Mouse (Mus musculus) urinary bladder, adult 18-20 months (tissue): ENCODE measurements at regions not wholly inside any gene's neighbourhood (a gene's known extent, or its start where the extent isn't known, plus 50 kb on each side); places are given as distances from the start of the nearest gene placed in this dataset.
A peak's percentile ranks its signal among the peaks of the same experiment; 100 is the strongest.

Experiments
- DNase-seq, 2 experiments: peaks; one replicate each; pipeline ENCODE4 v3.0.0; 2022; ENCODE audit warnings: low spot score in 2 of 2, mixed read lengths in 2 of 2

DNA sequence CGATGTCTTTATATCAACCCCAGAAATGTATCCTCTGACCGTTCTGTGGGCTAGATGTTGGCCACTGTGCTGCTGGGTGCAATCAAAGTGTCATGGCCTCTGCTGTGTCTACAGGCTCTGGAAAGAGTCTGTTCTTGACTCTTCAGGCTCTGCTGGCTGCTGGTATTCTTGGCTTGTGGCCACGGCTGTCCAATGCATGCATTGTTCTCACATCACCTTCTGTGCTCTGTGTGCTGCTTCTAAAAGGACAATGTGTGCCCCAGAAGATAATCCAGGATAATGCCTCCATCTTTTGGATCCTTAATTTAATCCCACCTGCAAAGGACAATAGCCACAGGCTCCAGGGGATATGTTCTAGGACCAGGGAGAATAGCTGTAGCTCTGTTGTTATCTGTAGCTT lies 77.5 kb upstream of the Dapl1 start:
- DNase-seq, result no peak

DNA sequence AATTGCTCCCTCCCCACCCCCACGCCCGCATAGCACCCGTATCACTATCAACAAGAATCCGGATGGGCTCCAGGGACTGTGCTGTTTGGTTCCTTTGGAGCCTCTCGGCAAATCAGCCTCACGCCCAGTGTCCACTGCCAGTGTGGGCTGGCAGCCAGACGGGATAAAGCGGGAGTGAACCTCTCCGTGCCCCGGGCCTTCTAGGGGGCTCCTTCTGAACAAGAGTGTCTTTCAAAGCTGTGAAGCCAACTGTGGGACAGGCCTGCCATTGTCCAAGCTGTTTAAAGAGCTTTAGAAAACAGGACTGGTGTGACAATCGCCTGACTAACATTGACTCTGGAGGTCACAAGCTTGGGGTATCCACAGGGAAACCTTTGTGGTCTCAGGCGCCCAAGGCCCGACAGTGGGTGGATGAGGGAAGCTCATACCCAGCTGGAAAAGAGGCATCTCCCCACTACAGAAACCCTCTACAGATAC lies 76.9 kb upstream of the Dapl1 start:
- DNase-seq, result no peak

- DNase-seq, result peak in 1 of 2 experiments; percentile 65
These were observed 76.3 kb upstream of the Dapl1 start for GRCm38 (mm10) chr2:59408040-59408587.

GRCm38 (mm10) chr2:59414612-59415011 lies 69.8 kb upstream of the Dapl1 start:
- DNase-seq, result no peak

GRCm38 (mm10) chr2:59416491-59417195 lies 67.8 kb upstream of the Dapl1 start:
- no peak for DNase-seq

- no peak for DNase-seq
These were observed 67.0 kb upstream of the Dapl1 start for GRCm38 (mm10) chr2:59417384-59417955.

GRCm38 (mm10) chr2:59420496-59420895 lies 64.0 kb upstream of the Dapl1 start:
- no peak for DNase-seq

DNA sequence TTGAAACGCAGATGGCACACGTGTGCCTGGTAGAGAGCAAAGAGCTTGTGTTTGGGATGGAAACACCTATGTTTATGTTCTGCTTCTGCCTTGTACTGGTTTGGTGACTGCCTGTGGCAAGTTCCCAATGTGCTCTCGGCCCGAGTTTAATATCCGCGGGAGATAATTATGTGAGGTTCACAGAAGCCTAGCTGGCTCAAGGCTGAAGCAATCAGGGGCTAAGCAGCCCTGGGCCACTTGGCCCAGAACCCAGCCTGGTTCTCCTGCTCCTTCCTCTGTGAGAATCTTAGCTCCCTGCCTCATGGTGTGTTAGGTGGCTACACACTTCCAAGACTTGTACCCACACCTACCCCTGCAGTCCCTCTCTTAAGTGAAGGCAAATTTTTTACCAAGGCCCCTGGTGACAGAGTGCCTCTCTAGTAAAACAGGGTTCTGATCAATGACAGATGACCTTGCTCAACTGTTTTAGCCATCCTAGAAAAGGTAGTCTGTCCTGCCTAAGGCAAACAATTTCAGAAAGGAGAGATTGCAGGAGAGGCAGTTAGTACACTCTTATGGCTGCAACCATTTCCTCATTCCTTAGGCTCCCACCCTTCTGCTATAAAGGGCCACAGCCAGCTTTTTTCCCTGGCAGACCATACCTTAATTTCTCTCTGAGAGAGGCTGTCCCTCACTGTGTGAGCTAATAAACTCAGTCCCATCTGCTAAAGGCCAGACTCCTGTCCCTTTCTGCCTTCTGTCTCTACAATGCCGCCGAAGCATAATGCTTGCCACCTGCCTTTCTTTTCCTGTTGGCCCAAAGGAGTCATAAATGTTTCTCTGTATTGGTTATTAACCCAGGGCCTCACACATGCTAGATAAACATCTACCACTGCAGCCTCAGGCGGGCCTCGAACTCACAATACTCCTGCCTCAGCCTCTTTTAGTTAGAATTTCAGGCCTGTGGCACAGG lies 61.9 kb upstream of the Dapl1 start:
- DNase-seq, result no peak

- DNase-seq, result no peak
These were observed 60.2 kb upstream of the Dapl1 start for GRCm38 (mm10) chr2:59424205-59424604.

- DNase-seq, result peak in 1 of 2 experiments; percentile 41
These were observed 59.7 kb upstream of the Dapl1 start for GRCm38 (mm10) chr2:59424729-59425128.

GRCm38 (mm10) chr2:59425876-59426275 lies 58.6 kb upstream of the Dapl1 start:
- DNase-seq, result no peak

DNA sequence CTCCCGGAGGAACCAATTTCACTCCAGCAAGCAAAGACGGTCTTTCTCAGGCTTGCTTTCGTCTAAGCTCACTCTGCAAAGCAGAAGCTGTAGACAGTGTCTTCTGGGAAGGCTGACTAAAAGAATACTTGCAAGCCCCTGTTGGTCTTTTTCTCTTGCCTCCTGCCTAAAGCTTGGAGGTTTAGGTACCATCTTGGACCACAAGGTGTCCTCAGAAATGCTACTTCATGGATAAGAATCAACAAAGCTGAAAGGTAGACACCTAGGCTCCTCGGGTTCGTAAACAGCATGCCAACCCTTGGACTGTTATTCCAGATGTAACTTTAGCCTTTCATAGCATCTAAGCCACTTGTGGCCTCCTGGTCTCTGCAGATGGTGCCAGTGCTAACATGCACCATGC lies 53.0 kb upstream of the Dapl1 start:
- no peak for DNase-seq

DNA sequence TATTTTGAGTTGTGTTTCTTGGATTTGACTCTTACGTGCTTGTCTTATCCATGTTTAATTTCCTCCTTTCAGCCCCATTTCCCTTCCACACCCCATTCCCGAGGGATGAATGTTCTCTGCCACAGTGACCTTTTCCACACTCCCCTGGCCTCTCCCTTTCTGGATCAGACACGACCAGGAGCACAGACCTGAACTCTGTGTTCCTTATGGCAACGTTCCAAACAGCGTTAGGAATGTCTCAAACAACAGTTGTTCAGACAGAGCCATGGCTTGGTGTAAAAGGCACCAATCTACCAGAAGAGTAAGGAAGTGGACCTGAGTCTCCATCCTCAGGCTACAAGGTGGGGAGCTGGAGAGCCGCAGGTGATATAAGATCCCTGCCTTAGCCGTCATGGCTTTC lies 52.6 kb upstream of the Dapl1 start:
- DNase-seq, result no peak
